Mouse (Mus musculus) kidney, postnatal 0 days (tissue): ENCODE measurements around the gene Itgb6. TPM values are rescaled to one million over a fixed set of nuclear protein-coding genes. Genes with fewer than 3 reads are reported as not detected.

Experiments
- ATAC-seq: fragments of 200-750 bp; cut with Nextera tagmentation; replicated peaks from 2 replicates; pipeline ENCODE4 v1.8.0; 2017; ENCODE audit warnings: low read depth, moderate number of reproducible peaks, moderate TSS enrichment, moderate library complexity; ENCODE audit not compliant: low FRiP score
- DNase-seq: peaks from one replicate; pipeline ENCODE4 v3.0.0-alpha.2; 2016; ENCODE audit warnings: low spot score
- H3K27ac ChIP-seq: fragments of 300-500 bp; sonication (generic); 2 replicates; pipeline ENCODE4 v1.5.1; 2014; ENCODE audit warnings: mild to moderate bottlenecking
- H3K27me3 ChIP-seq: fragments of 300-500 bp; sonication (generic); 2 replicates; pipeline ENCODE4 v1.6.1; 2014; ENCODE audit warnings: low read length, mixed read lengths; ENCODE audit not compliant: insufficient read depth
- H3K36me3 ChIP-seq: fragments of 300-500 bp; sonication (generic); 2 replicates; pipeline ENCODE4 v1.6.1; 2014; ENCODE audit warnings: low read length, mixed read lengths; ENCODE audit not compliant: insufficient read depth
- H3K4me1 ChIP-seq: fragments of 300-500 bp; sonication (generic); replicated peaks from 2 replicates; pipeline ENCODE4 v1.6.1; 2014; ENCODE audit warnings: antibody characterized with exemption, low read length, mixed read lengths; ENCODE audit not compliant: insufficient read depth
- H3K4me2 ChIP-seq: fragments of 300-500 bp; sonication (generic); 2 replicates; pipeline ENCODE4 v1.6.1; 2014; ENCODE audit warnings: mild to moderate bottlenecking, low read length, moderate library complexity, mixed read lengths
- H3K4me3 ChIP-seq: fragments of 300-500 bp; sonication (generic); replicated peaks from 2 replicates; pipeline ENCODE4 v1.5.1; 2014; ENCODE audit warnings: low read depth, low read length
- H3K9ac ChIP-seq: fragments of 300-500 bp; sonication (generic); 2 replicates; pipeline ENCODE4 v1.6.1; 2014; ENCODE audit warnings: low read depth, low read length
- H3K9me3 ChIP-seq: fragments of 300-500 bp; sonication (generic); replicated peaks from 2 replicates; pipeline ENCODE4 v1.6.1; 2016; ENCODE audit warnings: low read length, inconsistent platforms, mixed read lengths
- CTCF ChIP-seq: IDR thresholded peaks from 2 replicates; pipeline ENCODE4 v1.5.1; 2016; ENCODE audit warnings: antibody characterized with exemption, low read depth, mild to moderate bottlenecking, moderate library complexity
- WGBS: fragments of 180-500 bp; shearing (Covaris S2); extraction: QIAGEN DNeasy Blood & Tissue Kit; methylation state at CpG from one replicate; pipeline ENCODE4 v1.1.7; 2014; 5-methylcytosine and 5-hydroxymethylcytosine counted together
- polyA plus RNA-seq: library from polyadenylated mRNA; unstranded; fragments of >200 nt; fragmentation: Nextera tagmentation; extraction: Ambion mirVana; gene quantifications from 2 replicates; pipeline ENCODE4 v1.2.1, GENCODE M21; 2015

Gene Itgb6
- polyA plus RNA-seq, 1 experiment from 2014 or later, result 28.8 TPM

GRCm38 (mm10) chr2:60724660-60725059 is 2.2 kb upstream of the Itgb6 start:
- no peak overlapping the region for H3K9ac ChIP-seq
- peaks cover 8% of the 10 kb centered on the region; the same call in 1 of the 2 replicates for H3K4me1 ChIP-seq
- no peak overlapping the region for H3K4me2 ChIP-seq
- H3K36me3 ChIP-seq, result no peaks in the 10 kb centered on the region
- no peak for ATAC-seq
- H3K4me3 ChIP-seq, result no peak overlapping the region
- H3K27ac ChIP-seq, result no peak overlapping the region
- DNase-seq, result no peak
- H3K27me3 ChIP-seq, result no peaks in the 10 kb centered on the region
- TF ChIP-seq CTCF, result no peak
- WGBS, result 76% methylated on average over 2 of the region's 2 CpGs
- no peaks in the 10 kb centered on the region for H3K9me3 ChIP-seq

GRCm38 (mm10) chr2:60722967-60723366 is 524 bp upstream of the Itgb6 start:
- H3K9me3 ChIP-seq, result no peaks in the 10 kb centered on the region
- H3K27ac ChIP-seq, result no peak overlapping the region
- H3K4me3 ChIP-seq, result no peak overlapping the region
- no peak overlapping the region for H3K4me2 ChIP-seq
- ATAC-seq (no peak), DNase-seq (no peak)
- no peaks in the 10 kb centered on the region for H3K36me3 ChIP-seq
- no peak overlapping the region for H3K9ac ChIP-seq
- TF ChIP-seq CTCF, result no peak
- WGBS, result 81% methylated on average over 3 of the region's 3 CpGs
- H3K4me1 ChIP-seq, result no peaks in the 10 kb centered on the region; the same call in 1 of the 2 replicates
- H3K27me3 ChIP-seq, result no peaks in the 10 kb centered on the region

- ATAC-seq, result no peak
- peaks cover 4% of the 10 kb centered on the region; the same call in 1 of the 2 replicates for H3K4me1 ChIP-seq
Measured at GRCm38 (mm10) chr2:60720906-60721305, 1.5 kb downstream of the Itgb6 start.

GRCm38 (mm10) chr2:60720205-60720604 is 2.2 kb downstream of the Itgb6 start:
- Histone ChIP-seq H3K9me3 (no peaks in the 10 kb centered on the region), H3K4me1 (peaks cover 4% of the 10 kb centered on the region; the same call in 1 of the 2 replicates), H3K9ac (no peak overlapping the region), H3K4me3 (no peak overlapping the region), H3K27me3 (no peaks in the 10 kb centered on the region), H3K27ac (peak overlapping the region; percentile 57), H3K36me3 (no peaks in the 10 kb centered on the region), H3K4me2 (no peak overlapping the region)
- 62% methylated on average over 8 of the region's 8 CpGs for WGBS
- TF ChIP-seq CTCF, result no peak
- ATAC-seq, result peak; percentile 52
- no peak for DNase-seq

More at GRCm38 (mm10) chr2:60720906-60721305, 1.5 kb downstream of the Itgb6 start:
- TF ChIP-seq CTCF, result peak; percentile 86
- no peak overlapping the region for H3K4me2 ChIP-seq
- no peaks in the 10 kb centered on the region for H3K9me3 ChIP-seq
- H3K27me3 ChIP-seq, result no peaks in the 10 kb centered on the region
- DNase-seq, result peak; percentile 82
- no peak overlapping the region for H3K9ac ChIP-seq
- no peaks in the 10 kb centered on the region for H3K36me3 ChIP-seq
- WGBS, result 20% methylated on average over 5 of the region's 5 CpGs
- H3K4me3 ChIP-seq, result no peak overlapping the region
- H3K27ac ChIP-seq, result no peak overlapping the region

GRCm38 (mm10) chr2:60717348-60717747 is 5.1 kb downstream of the Itgb6 start:
- H3K4me3 ChIP-seq, result peak overlapping the region; percentile 20
- 22% methylated on average over 13 of the region's 13 CpGs for WGBS
- ATAC-seq, result no peak; the same call in 1 of the 2 replicates

GRCm38 (mm10) chr2:60716549-60716948 is 5.9 kb downstream of the Itgb6 start:
- no peak for TF ChIP-seq CTCF
- ATAC-seq (peak; percentile 59; the same call in 1 of the 2 replicates), DNase-seq (peak; percentile 39)
- Histone ChIP-seq H3K36me3 (no peaks in the 10 kb centered on the region), H3K4me2 (no peak overlapping the region), H3K9me3 (no peaks in the 10 kb centered on the region), H3K9ac (no peak overlapping the region), H3K4me3 (no peak overlapping the region), H3K27me3 (no peaks in the 10 kb centered on the region), H3K27ac (peak overlapping the region; percentile 55; the same call in 1 of the 2 replicates), H3K4me1 (peaks cover 19% of the 10 kb centered on the region; the same call in 1 of the 2 replicates)

More at GRCm38 (mm10) chr2:60717348-60717747, 5.1 kb downstream of the Itgb6 start:
- TF ChIP-seq CTCF, result no peak
- no peaks in the 10 kb centered on the region for H3K36me3 ChIP-seq
- peak overlapping the region; percentile 48 for H3K4me2 ChIP-seq
- H3K27ac ChIP-seq, result peak overlapping the region; percentile 31
- H3K27me3 ChIP-seq, result no peaks in the 10 kb centered on the region
- peak overlapping the region; percentile 6; the same call in 1 of the 2 replicates for H3K9ac ChIP-seq
- H3K4me1 ChIP-seq, result peaks cover 13% of the 10 kb centered on the region; the same call in 1 of the 2 replicates
- no peaks in the 10 kb centered on the region for H3K9me3 ChIP-seq
- DNase-seq, result peak; percentile 78

- Histone ChIP-seq H3K27ac (peak overlapping the region; percentile 55), H3K36me3 (no peaks in the 10 kb centered on the region), H3K4me1 (peaks cover 19% of the 10 kb centered on the region; the same call in 1 of the 2 replicates), H3K9me3 (no peaks in the 10 kb centered on the region), H3K9ac (no peak overlapping the region), H3K27me3 (no peaks in the 10 kb centered on the region), H3K4me2 (no peak overlapping the region), H3K4me3 (no peak overlapping the region)
- 81% methylated on average over 13 of the region's 13 CpGs for WGBS
- TF ChIP-seq CTCF, result no peak
- DNase-seq (no peak), ATAC-seq (no peak)
Measured at GRCm38 (mm10) chr2:60715771-60716170, 6.7 kb downstream of the Itgb6 start.
